Mouse (Mus musculus): Measurements from ENCODE around the gene Nln.

GRCm38 (mm10) chr13:104060231-104060630 lies 49.2 kb downstream of the Nln start:
- TF ChIP-seq CTCF (IDR thresholded peaks at IDR 0.05; ENCODE audit: low read depth, low read length) = no peak
- no peak for TF ChIP-seq POLR2A (IDR thresholded peaks at IDR 0.05; ENCODE audit: borderline replicate concordance, low read depth, low read length)

Data from bone marrow macrophage, adult 2 months (primary cell).